Mouse (Mus musculus) kidney, adult 2 months (tissue): Measurements from ENCODE around the gene Mpp4.

Experiments
- CTCF ChIP-seq: fragments of 200-500 bp; conservative IDR thresholded peaks from 2 replicates; pipeline ENCODE4 v1.5.1; 2011; ENCODE audit warnings: low read depth, mild to moderate bottlenecking, control low read depth, low read length, moderate library complexity, mixed read lengths; ENCODE audit not compliant: insufficient read depth, insufficient read length
- POLR2A ChIP-seq: fragments of 200-500 bp; IDR thresholded peaks from one replicate; pipeline ENCODE4 v1.6.1; 2011; ENCODE audit warnings: low read depth, low read length, control low read depth

- no peak for TF ChIP-seq CTCF
- TF ChIP-seq POLR2A, result no peak
Observed at GRCm38 (mm10) chr1:59128879-59129278, 34.3 kb downstream of the Mpp4 start.
